Mouse (Mus musculus): Measurements from ENCODE around the gene Tmem238. TPM values are rescaled to one million over a fixed set of nuclear protein-coding genes. Genes with fewer than 3 reads are reported as not detected.

Gene Tmem238
- total and polyA plus RNA-seq, 3 experiments = 5.5 to 12.3 (median 9.8) TPM

DNA sequence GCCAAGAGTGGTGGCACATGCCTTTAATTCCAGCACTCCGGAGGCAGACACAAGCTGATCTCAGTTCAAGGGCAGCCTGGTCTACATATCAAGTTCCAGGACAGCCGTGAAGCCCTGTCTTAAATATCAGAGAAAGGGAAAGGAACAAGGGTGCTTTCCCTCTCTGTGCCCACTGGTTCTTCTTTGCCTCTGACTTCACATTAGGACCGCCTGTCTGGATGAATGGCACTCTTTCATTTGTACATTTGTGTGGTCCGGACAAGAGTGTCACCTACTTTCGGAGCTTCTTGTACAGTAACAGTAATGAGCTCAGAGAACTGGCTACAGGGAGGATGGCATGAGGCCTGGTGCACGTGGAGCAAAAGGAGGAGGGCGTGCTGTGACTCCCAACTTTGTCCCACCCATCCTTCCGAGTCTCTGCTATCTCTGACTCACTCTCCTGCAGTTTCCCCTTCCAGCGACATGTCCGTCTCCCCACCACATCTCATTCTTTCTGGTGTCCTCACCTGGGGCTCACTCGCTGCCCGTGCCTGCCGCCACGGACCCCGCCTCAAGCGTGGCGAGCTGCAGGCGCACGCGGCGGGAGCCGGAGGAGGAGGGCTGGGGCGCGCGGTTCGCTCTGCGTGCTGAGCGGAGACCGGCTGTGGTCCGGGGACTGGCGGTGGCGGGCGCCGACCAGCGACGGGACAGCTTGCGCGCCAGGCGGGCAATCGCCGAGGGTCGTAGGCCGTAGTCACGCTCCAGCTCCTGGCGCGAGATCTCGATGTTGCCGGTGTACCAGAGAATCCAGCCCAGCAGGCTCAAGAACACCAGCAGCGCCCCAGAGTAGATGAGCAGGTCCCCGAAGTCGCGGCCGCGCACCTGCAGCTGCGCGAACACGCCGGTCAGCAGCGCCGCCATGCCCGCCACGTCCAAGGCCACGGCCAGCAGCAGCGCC is 689 bp downstream of the Tmem238 start (continued):
- TF ChIP-seq ZMIZ1 (IDR thresholded peaks at IDR 0.05; ENCODE audit: low read depth, low read length) = no peak

DNA sequence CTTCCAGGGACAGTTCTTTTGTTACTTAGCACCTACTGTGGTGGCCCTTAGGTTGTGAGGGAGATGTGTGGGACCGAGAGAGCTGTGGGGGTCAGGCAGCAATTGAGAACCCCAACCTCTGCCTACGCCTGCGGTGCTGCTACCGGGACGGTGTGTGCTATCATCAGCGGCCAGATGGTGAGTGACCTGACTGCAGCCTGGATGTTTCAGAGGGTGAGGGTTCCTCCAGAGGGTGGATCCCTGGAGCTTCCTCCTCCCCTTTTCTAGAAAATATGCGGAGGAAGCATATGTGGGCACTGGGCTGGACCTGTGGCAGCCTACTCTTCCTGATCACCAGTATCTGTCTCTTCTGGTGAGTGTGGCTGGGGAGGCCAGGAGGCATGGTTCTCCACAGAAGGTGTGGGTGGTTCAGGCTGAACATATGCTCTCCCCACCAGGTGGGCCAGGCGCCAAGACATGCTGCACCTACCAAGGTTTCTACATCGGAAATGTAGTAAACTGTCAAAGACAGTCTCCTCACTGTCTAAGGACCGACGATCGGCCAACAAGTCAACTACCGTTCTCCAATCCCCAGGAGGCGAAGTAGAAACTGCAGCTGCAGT is 5.7 kb downstream of the Tmem238 start:
- H3K4me2 ChIP-seq (ENCODE audit: insufficient read depth, low read depth, poor library complexity, severe bottlenecking) = no peak overlapping the region

DNA sequence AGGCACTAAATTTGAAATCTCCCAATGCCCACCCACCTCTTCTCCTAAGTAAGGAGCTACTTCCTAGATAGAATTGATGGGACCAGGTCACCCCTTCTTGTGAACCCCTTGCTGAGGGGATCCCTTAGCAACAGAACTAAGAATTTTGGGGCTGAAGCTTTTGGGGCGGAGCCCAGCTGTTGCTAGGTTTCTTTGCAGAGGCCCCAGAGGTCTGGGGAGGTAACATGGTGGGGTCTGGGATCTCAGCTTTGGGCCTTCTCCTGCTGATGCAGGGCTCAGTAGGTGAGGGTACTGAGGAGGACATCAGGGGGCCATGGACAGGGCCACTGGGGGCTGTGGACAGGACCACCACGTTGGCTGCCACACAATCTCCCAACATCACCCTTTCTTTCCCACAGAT is 6.7 kb downstream of the Tmem238 start, which contains the start of the genes Il11 and Tmem190:
Il11 (minus strand) TSS at position 101 of the 400 bp plus-strand sequence.
Tmem190 (plus strand) TSS at position 179 of the 400 bp plus-strand sequence.
- H3K4me3 ChIP-seq (replicated peaks in 1 of 3; ENCODE audit: low read depth in 2 of 3, low read length in 2 of 3, poor library complexity in 1 of 3) = no peak within 1 kb of the TSS
- H3K9ac ChIP-seq (ENCODE audit: insufficient read depth, low read depth) = no peak within 1 kb of the TSS
- no peaks in the 10 kb centered on the region for H3K9me3 ChIP-seq (replicated peaks; ENCODE audit: low read length)
- TF ChIP-seq NELFE (IDR thresholded peaks at IDR 0.05; ENCODE audit: low read depth, low read length) = no peak
- peaks cover 9 to 36% of the 10 kb centered on the region in 2 experiments for H3K4me1 ChIP-seq (ENCODE audit: control insufficient read depth in 1 of 2, insufficient read depth in 2 of 2)
- peaks cover 3% of the 10 kb centered on the region for H3K27me3 ChIP-seq (replicated peaks)
- no peak for DNase-seq (ENCODE audit: extremely low read depth)
- in situ Hi-C loops (cut with MboI; ENCODE audit: low pct_ligation_motif_present, low pct_unique_long_range_greater_than_20kb, low sequenced_read_pairs) (loop anchor here (5.0 to 10.0 kb wide), 3 partner anchors 35 to 158 kb away; no protein-coding TSS in a partner anchor), dilution Hi-C loops (cut with MboI; ENCODE audit: extremely low pct_ligation_motif_present, extremely low pct_unique_long_range_greater_than_20kb, low sequenced_read_pairs) (no loop called here)
- H3K79me2 ChIP-seq (replicated peaks; ENCODE audit: control insufficient read depth, extremely low read depth, insufficient read depth, poor library complexity, severe bottlenecking) = no peaks in the 10 kb centered on the region
- no peak within 1 kb of the TSS for H3K4me2 ChIP-seq (ENCODE audit: insufficient read depth, low read depth, poor library complexity, severe bottlenecking)
- H3K36me3 ChIP-seq (replicated peaks in 1 of 2; ENCODE audit: control insufficient read depth in 1 of 2, insufficient read depth in 1 of 2, low read length in 1 of 2) = peaks cover 4 to 22% of the 10 kb centered on the region in 2 experiments
- no peak within 1 kb of the TSS for H3K27ac ChIP-seq (ENCODE audit: insufficient read depth, low read depth)

More for the DNA sequence above, 5.7 kb downstream of the Tmem238 start:
- H3K36me3 ChIP-seq (replicated peaks in 1 of 2; ENCODE audit: control insufficient read depth in 1 of 2, insufficient read depth in 1 of 2, low read length in 1 of 2) = peaks cover 4 to 22% of the 10 kb centered on the region in 2 experiments
- H3K9ac ChIP-seq (ENCODE audit: insufficient read depth, low read depth) = no peak overlapping the region
- in situ Hi-C loops (cut with MboI; ENCODE audit: low pct_ligation_motif_present, low pct_unique_long_range_greater_than_20kb, low sequenced_read_pairs) = loop anchor here (5.0 to 10.0 kb wide), 3 partner anchors 36 to 159 kb away; no protein-coding TSS in a partner anchor
- no peaks in the 10 kb centered on the region for H3K9me3 ChIP-seq (replicated peaks; ENCODE audit: low read length)
- no peaks in the 10 kb centered on the region for H3K79me2 ChIP-seq (replicated peaks; ENCODE audit: control insufficient read depth, extremely low read depth, insufficient read depth, poor library complexity, severe bottlenecking)
- no peak for DNase-seq (ENCODE audit: extremely low read depth)
- dilution Hi-C loops (cut with MboI; ENCODE audit: extremely low pct_ligation_motif_present, extremely low pct_unique_long_range_greater_than_20kb, low sequenced_read_pairs) = no loop called here
- H3K27me3 ChIP-seq (replicated peaks) = no peaks in the 10 kb centered on the region
- no peak for TF ChIP-seq MEF2A (IDR thresholded peaks at IDR 0.05; ENCODE audit: borderline replicate concordance, low read depth, low read length)
- TF ChIP-seq RAD21 (IDR thresholded peaks at IDR 0.05; ENCODE audit: low read depth, low read length) = no peak
- no peak for TF ChIP-seq MAFK (IDR thresholded peaks at IDR 0.05; ENCODE audit: insufficient replicate concordance, low read length)
- no peak for TF ChIP-seq ELF1 (IDR thresholded peaks at IDR 0.05; ENCODE audit: low read depth, low read length)
- H3K4me3 ChIP-seq (replicated peaks in 1 of 3; ENCODE audit: low read depth in 2 of 3, low read length in 2 of 3, poor library complexity in 1 of 3) = no peak overlapping the region
- peaks cover 9 to 36% of the 10 kb centered on the region in 2 experiments for H3K4me1 ChIP-seq (ENCODE audit: control insufficient read depth in 1 of 2, insufficient read depth in 2 of 2)
- H3K27ac ChIP-seq (ENCODE audit: insufficient read depth, low read depth) = no peak overlapping the region

DNA sequence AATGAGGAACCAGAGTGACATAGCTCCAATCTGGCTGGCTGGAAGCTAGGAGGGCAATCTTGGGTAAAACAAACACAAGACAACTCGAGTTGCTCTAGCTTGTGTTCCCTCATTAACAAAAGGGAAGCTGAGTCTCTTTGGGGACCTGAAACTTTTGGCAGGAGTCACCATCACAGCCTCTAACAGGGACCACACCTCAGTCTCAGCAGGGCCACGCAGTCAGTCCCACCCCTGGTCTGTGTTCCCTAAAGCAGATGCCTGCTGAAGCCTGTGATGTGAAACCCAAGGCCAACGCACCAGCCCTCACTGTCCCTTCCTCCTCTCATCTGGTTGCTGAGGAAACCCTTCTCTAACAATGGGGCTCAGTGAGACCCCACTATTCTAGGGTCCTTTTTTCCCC is 7.3 kb downstream of the Tmem238 start:
- Histone ChIP-seq H3K27ac (ENCODE audit: insufficient read depth, low read depth) (no peak overlapping the region), H3K9me3 (replicated peaks; ENCODE audit: low read length) (no peaks in the 10 kb centered on the region), H3K27me3 (replicated peaks) (peaks cover 7% of the 10 kb centered on the region), H3K79me2 (replicated peaks; ENCODE audit: control insufficient read depth, extremely low read depth, insufficient read depth, poor library complexity, severe bottlenecking) (no peaks in the 10 kb centered on the region), H3K4me3 (replicated peaks in 1 of 3; ENCODE audit: low read depth in 2 of 3, low read length in 2 of 3, poor library complexity in 1 of 3) (no peak overlapping the region), H3K4me2 (ENCODE audit: insufficient read depth, low read depth, poor library complexity, severe bottlenecking) (no peak overlapping the region), H3K9ac (ENCODE audit: insufficient read depth, low read depth) (no peak overlapping the region), H3K4me1 (ENCODE audit: control insufficient read depth in 1 of 2, insufficient read depth in 2 of 2) (peaks cover 9 to 30% of the 10 kb centered on the region in 2 experiments), H3K36me3 (replicated peaks in 1 of 2; ENCODE audit: control insufficient read depth in 1 of 2, insufficient read depth in 1 of 2, low read length in 1 of 2) (peaks cover 4 to 22% of the 10 kb centered on the region in 2 experiments)
- TF ChIP-seq SMC3 (IDR thresholded peaks at IDR 0.05; ENCODE audit: low read depth, low read length) (no peak), CTCF (conservative IDR thresholded peaks at IDR 0.05 in 1 of 2, IDR thresholded peaks at IDR 0.05 in 1 of 2; ENCODE audit: low read depth in 2 of 2, low read length in 2 of 2) (no peak), IRF4 (IDR thresholded peaks at IDR 0.05; ENCODE audit: low read depth, low read length) (no peak), USF2 (conservative IDR thresholded peaks at IDR 0.05; ENCODE audit: low read depth, low read length) (no peak), CHD2 (IDR thresholded peaks at IDR 0.05; ENCODE audit: low read length) (no peak)
- dilution Hi-C loops (cut with MboI; ENCODE audit: extremely low pct_ligation_motif_present, extremely low pct_unique_long_range_greater_than_20kb, low sequenced_read_pairs) = no loop called here
- no peak for DNase-seq (ENCODE audit: extremely low read depth)
- in situ Hi-C loops (cut with MboI; ENCODE audit: low pct_ligation_motif_present, low pct_unique_long_range_greater_than_20kb, low sequenced_read_pairs) = loop anchor here (5.0 to 10.0 kb wide), 3 partner anchors 35 to 157 kb away; no protein-coding TSS in a partner anchor

Measured in CH12.LX (cell line).